Mouse (Mus musculus): ENCODE results near the gene Brip1. TPM values are rescaled to one million over a fixed set of nuclear protein-coding genes. Genes with fewer than 3 reads are reported as not detected.

Brip1 gene
- polyA plus RNA-seq, 1 experiment from 2014 or later, result 14.8 TPM

DNA sequence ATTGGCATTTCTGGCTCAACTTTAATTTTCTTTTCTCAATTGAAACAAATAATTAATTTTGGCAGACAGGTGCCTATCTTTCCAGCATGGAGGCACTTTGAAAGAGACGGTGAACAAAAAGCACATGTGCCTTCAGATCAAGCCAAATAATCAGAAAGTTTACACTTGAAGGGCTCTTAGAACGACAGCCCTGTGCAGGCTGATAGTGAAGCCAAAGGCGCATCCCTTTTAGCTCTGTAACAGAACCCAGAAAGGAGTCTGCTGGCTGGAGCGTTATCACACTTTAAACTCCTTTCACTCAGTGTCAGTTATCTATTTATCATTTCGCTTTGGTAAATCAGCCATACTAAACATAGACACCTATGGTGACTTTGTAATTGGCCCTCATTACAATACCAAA lies 45.4 kb downstream of the Brip1 start:
- Histone ChIP-seq H3K9ac (ENCODE audit: low read depth, low read length) (no peak overlapping the region), H3K36me3 (ENCODE audit: control insufficient read depth, insufficient read depth, low read length) (no peaks in the 10 kb centered on the region; the same call in 1 of the 2 replicates), H3K4me3 (ENCODE audit: low read length) (no peak overlapping the region), H3K27me3 (ENCODE audit: control insufficient read depth, insufficient read depth, low read length) (no peaks in the 10 kb centered on the region), H3K4me2 (replicated peaks; ENCODE audit: low read depth, low read length) (no peak overlapping the region), H3K4me1 (ENCODE audit: control insufficient read depth, insufficient read depth, low read length) (no peaks in the 10 kb centered on the region), H3K27ac (ENCODE audit: low read depth, low read length) (no peak overlapping the region), H3K9me3 (ENCODE audit: control insufficient read depth, low read length) (no peaks in the 10 kb centered on the region)
- 89% methylated on average over 5 of the region's 5 CpGs for WGBS
- ATAC-seq (ENCODE audit: low FRiP score, low TSS enrichment), result no peak

- 74% methylated on average over 3 of the region's 3 CpGs for WGBS
- Histone ChIP-seq H3K4me1 (ENCODE audit: control insufficient read depth, insufficient read depth, low read length) (no peaks in the 10 kb centered on the region), H3K9ac (ENCODE audit: low read depth, low read length) (no peak overlapping the region), H3K36me3 (ENCODE audit: control insufficient read depth, insufficient read depth, low read length) (peaks cover 2% of the 10 kb centered on the region; the same call in 1 of the 2 replicates), H3K27me3 (ENCODE audit: control insufficient read depth, insufficient read depth, low read length) (no peaks in the 10 kb centered on the region), H3K27ac (ENCODE audit: low read depth, low read length) (no peak overlapping the region), H3K4me3 (ENCODE audit: low read length) (no peak overlapping the region), H3K4me2 (replicated peaks; ENCODE audit: low read depth, low read length) (no peak overlapping the region), H3K9me3 (ENCODE audit: control insufficient read depth, low read length) (no peaks in the 10 kb centered on the region)
- no peak for ATAC-seq (ENCODE audit: low FRiP score, low TSS enrichment)
Measured at GRCm38 (mm10) chr11:86131324-86131723, 69.7 kb downstream of the Brip1 start.

DNA sequence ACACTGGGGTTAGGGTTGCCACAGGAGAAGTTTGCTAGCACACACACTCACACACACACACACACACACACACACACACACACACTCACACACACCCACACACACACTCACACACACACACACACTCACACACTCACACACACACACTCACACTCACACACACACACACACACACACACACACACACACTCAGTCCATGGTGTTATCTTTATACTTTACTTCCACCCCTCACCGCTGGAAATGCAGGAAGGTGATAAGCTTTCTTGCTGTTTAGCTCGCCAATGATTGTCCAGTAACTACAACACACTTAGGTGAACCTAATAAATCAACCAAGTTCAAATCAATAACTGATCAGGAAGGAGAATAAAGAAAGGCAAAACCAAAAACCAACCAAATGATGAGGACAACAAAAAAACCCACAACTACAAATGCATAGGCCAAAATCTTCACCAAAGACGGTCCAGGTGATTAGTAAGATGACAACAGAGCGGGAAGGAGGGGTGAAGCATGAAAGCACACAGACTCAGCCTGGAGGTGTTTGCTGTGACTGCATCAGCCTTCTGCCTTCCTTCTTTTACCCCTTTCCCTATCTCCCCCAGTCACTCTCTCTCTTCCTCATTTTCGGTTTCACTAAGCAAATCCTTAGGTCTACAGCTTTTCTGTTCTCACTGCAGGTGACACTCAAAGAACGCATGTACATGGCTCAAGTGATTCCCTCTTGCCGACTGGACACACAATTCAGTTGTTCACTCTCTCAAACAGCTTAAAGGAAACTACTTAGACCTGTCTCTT lies 83.7 kb downstream of the Brip1 start:
- Histone ChIP-seq H3K36me3 (ENCODE audit: control insufficient read depth, insufficient read depth, low read length) (no peaks in the 10 kb centered on the region), H3K27me3 (ENCODE audit: control insufficient read depth, insufficient read depth, low read length) (no peaks in the 10 kb centered on the region), H3K4me2 (replicated peaks; ENCODE audit: low read depth, low read length) (no peak overlapping the region), H3K9me3 (ENCODE audit: control insufficient read depth, low read length) (no peaks in the 10 kb centered on the region), H3K9ac (ENCODE audit: low read depth, low read length) (no peak overlapping the region), H3K4me1 (ENCODE audit: control insufficient read depth, insufficient read depth, low read length) (no peaks in the 10 kb centered on the region), H3K27ac (ENCODE audit: low read depth, low read length) (no peak overlapping the region), H3K4me3 (ENCODE audit: low read length) (no peak overlapping the region)
- ATAC-seq (ENCODE audit: low FRiP score, low TSS enrichment), result no peak
- WGBS, result 92% methylated on average over 7 of the region's 7 CpGs

GRCm38 (mm10) chr11:86115955-86116354 lies 85.0 kb downstream of the Brip1 start:
- Histone ChIP-seq H3K4me2 (replicated peaks; ENCODE audit: low read depth, low read length) (no peak overlapping the region), H3K9me3 (ENCODE audit: control insufficient read depth, low read length) (no peaks in the 10 kb centered on the region), H3K27ac (ENCODE audit: low read depth, low read length) (no peak overlapping the region), H3K36me3 (ENCODE audit: control insufficient read depth, insufficient read depth, low read length) (no peaks in the 10 kb centered on the region), H3K4me3 (ENCODE audit: low read length) (no peak overlapping the region), H3K4me1 (ENCODE audit: control insufficient read depth, insufficient read depth, low read length) (no peaks in the 10 kb centered on the region), H3K9ac (ENCODE audit: low read depth, low read length) (no peak overlapping the region), H3K27me3 (ENCODE audit: control insufficient read depth, insufficient read depth, low read length) (no peaks in the 10 kb centered on the region)
- no peak for ATAC-seq (ENCODE audit: low FRiP score, low TSS enrichment)
- 95% methylated on average over 1 of the region's 1 CpGs for WGBS

DNA sequence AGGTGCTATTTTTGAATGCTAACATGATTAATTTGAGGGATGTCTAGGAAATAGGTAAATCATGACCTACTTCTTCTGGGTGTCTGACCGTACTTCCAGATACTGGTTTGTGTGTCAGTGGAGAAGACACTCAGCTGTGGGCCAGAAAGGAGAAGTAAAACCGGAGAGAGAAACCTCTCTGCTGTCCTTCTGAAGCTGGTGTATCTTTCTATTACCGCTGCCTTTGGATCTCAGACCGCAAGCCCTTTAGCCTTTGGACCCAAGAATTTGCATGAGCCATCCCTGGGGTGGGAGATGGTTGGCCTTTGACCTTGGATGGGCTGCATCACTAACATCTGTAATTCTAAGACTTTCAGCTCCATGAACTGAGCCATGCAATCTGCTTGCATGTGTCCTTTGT lies 93.7 kb downstream of the Brip1 start:
- Histone ChIP-seq H3K9me3 (ENCODE audit: control insufficient read depth, low read length) (no peaks in the 10 kb centered on the region), H3K4me2 (replicated peaks; ENCODE audit: low read depth, low read length) (no peak overlapping the region), H3K4me3 (ENCODE audit: low read length) (no peak overlapping the region), H3K36me3 (ENCODE audit: control insufficient read depth, insufficient read depth, low read length) (no peaks in the 10 kb centered on the region), H3K4me1 (ENCODE audit: control insufficient read depth, insufficient read depth, low read length) (no peaks in the 10 kb centered on the region), H3K27me3 (ENCODE audit: control insufficient read depth, insufficient read depth, low read length) (no peaks in the 10 kb centered on the region), H3K27ac (ENCODE audit: low read depth, low read length) (no peak overlapping the region), H3K9ac (ENCODE audit: low read depth, low read length) (no peak overlapping the region)
- no peak for ATAC-seq (ENCODE audit: low FRiP score, low TSS enrichment)
- WGBS, result 86% methylated on average over 4 of the region's 4 CpGs

- Histone ChIP-seq H3K27ac (ENCODE audit: low read depth, low read length) (no peak overlapping the region), H3K4me3 (ENCODE audit: low read length) (no peak overlapping the region), H3K4me1 (ENCODE audit: control insufficient read depth, insufficient read depth, low read length) (no peaks in the 10 kb centered on the region), H3K4me2 (replicated peaks; ENCODE audit: low read depth, low read length) (no peak overlapping the region), H3K9me3 (ENCODE audit: control insufficient read depth, low read length) (no peaks in the 10 kb centered on the region), H3K27me3 (ENCODE audit: control insufficient read depth, insufficient read depth, low read length) (no peaks in the 10 kb centered on the region), H3K9ac (ENCODE audit: low read depth, low read length) (no peak overlapping the region), H3K36me3 (ENCODE audit: control insufficient read depth, insufficient read depth, low read length) (no peaks in the 10 kb centered on the region)
- no peak for ATAC-seq (ENCODE audit: low FRiP score, low TSS enrichment)
Measured at GRCm38 (mm10) chr11:86106596-86106995, 94.4 kb downstream of the Brip1 start.

GRCm38 (mm10) chr11:86101191-86101590 lies 99.8 kb downstream of the Brip1 start:
- Histone ChIP-seq H3K9me3 (ENCODE audit: control insufficient read depth, low read length) (no peaks in the 10 kb centered on the region), H3K27me3 (ENCODE audit: control insufficient read depth, insufficient read depth, low read length) (no peaks in the 10 kb centered on the region), H3K4me2 (replicated peaks; ENCODE audit: low read depth, low read length) (no peak overlapping the region), H3K4me3 (ENCODE audit: low read length) (no peak overlapping the region), H3K36me3 (ENCODE audit: control insufficient read depth, insufficient read depth, low read length) (no peaks in the 10 kb centered on the region), H3K9ac (ENCODE audit: low read depth, low read length) (no peak overlapping the region), H3K27ac (ENCODE audit: low read depth, low read length) (no peak overlapping the region), H3K4me1 (ENCODE audit: control insufficient read depth, insufficient read depth, low read length) (no peaks in the 10 kb centered on the region)
- 77% methylated on average over 6 of the region's 6 CpGs for WGBS
- ATAC-seq (ENCODE audit: low FRiP score, low TSS enrichment), result no peak

DNA sequence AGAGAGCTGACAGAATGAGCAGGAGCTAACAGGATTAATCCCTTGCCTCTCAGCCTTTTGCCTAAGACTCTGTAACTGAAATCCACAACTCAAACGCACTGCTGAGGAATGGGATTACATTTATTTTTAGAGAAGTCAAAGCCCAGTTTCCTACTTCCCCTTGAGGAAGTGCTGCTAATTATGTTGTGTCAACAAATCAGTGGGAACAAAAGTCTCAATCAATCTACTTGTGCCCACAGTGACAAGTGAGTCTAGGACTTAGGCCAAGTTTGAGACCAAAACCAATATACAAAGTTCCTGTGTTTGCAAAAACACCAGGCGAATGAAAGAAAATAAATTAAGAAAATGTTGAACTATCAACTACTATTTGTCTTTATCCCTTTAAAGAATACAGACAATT lies 101.7 kb downstream of the Brip1 start:
- Histone ChIP-seq H3K4me3 (ENCODE audit: low read length) (no peak overlapping the region), H3K9ac (ENCODE audit: low read depth, low read length) (no peak overlapping the region), H3K9me3 (ENCODE audit: control insufficient read depth, low read length) (no peaks in the 10 kb centered on the region), H3K4me2 (replicated peaks; ENCODE audit: low read depth, low read length) (no peak overlapping the region), H3K36me3 (ENCODE audit: control insufficient read depth, insufficient read depth, low read length) (no peaks in the 10 kb centered on the region), H3K4me1 (ENCODE audit: control insufficient read depth, insufficient read depth, low read length) (no peaks in the 10 kb centered on the region), H3K27ac (ENCODE audit: low read depth, low read length) (no peak overlapping the region), H3K27me3 (ENCODE audit: control insufficient read depth, insufficient read depth, low read length) (no peaks in the 10 kb centered on the region)
- no peak for ATAC-seq (ENCODE audit: low FRiP score, low TSS enrichment)
- 66% methylated on average over 2 of the region's 2 CpGs for WGBS

DNA sequence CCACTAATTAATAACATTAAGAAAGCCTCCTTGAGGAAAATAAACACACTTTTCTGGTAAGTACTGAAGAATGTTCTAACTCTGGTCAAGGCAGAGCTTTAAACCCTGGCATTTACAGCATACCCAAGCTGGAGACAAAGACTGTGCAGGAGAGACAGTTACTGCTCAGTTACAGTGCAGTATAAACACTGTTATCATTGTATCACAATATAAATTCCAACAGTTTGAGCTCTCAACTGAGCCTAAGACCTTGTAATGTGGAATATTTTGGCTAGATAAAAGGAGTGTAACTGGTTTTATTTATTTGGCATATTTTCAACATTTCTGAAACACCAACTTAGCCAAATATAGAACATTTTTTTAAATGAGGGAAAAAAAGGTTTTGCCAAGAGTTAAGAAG lies 112.2 kb downstream of the Brip1 start:
- H3K27me3 ChIP-seq (ENCODE audit: control insufficient read depth, insufficient read depth, low read length), result no peaks in the 10 kb centered on the region
- no peak overlapping the region for H3K4me3 ChIP-seq (ENCODE audit: low read length)
- H3K27ac ChIP-seq (ENCODE audit: low read depth, low read length), result no peak overlapping the region
- no peak for ATAC-seq (ENCODE audit: low FRiP score, low TSS enrichment)
- H3K4me2 ChIP-seq (replicated peaks; ENCODE audit: low read depth, low read length), result no peak overlapping the region
- H3K4me1 ChIP-seq (ENCODE audit: control insufficient read depth, insufficient read depth, low read length), result no peaks in the 10 kb centered on the region
- H3K36me3 ChIP-seq (ENCODE audit: control insufficient read depth, insufficient read depth, low read length), result no peaks in the 10 kb centered on the region
- H3K9ac ChIP-seq (ENCODE audit: low read depth, low read length), result no peak overlapping the region
- H3K9me3 ChIP-seq (ENCODE audit: control insufficient read depth, low read length), result no peaks in the 10 kb centered on the region

Data from kidney, embryonic 14.5 days (tissue).